Mouse (Mus musculus) kidney, embryonic 14.5 days (tissue): ENCODE data around the gene Wnt7b. TPM values are rescaled to one million over a fixed set of nuclear protein-coding genes. Genes with fewer than 3 reads are reported as not detected.

Experiments used
- ATAC-seq: fragments of 200-750 bp; cut with Nextera tagmentation; 2 replicates; pipeline ENCODE4 v1.8.0; 2017; ENCODE audit warnings: moderate number of reproducible peaks, mild to moderate bottlenecking, moderate TSS enrichment, moderate library complexity; ENCODE audit not compliant: low FRiP score, low TSS enrichment
- H3K27ac ChIP-seq: fragments of 300-500 bp; sonication (generic); 2 replicates; pipeline ENCODE4 v1.5.1; 2014; ENCODE audit warnings: low read depth, mild to moderate bottlenecking, low read length, moderate library complexity, mixed read lengths
- H3K27me3 ChIP-seq: fragments of 300-500 bp; sonication (generic); 2 replicates; pipeline ENCODE4 v1.6.1; 2014; ENCODE audit warnings: mild to moderate bottlenecking, low read length; ENCODE audit not compliant: control insufficient read depth, insufficient read depth
- H3K36me3 ChIP-seq: fragments of 300-500 bp; sonication (generic); 2 replicates; pipeline ENCODE4 v1.6.1; 2014; ENCODE audit warnings: low read length, mixed read lengths; ENCODE audit not compliant: control insufficient read depth, insufficient read depth
- H3K4me1 ChIP-seq: fragments of 300-500 bp; sonication (generic); 2 replicates; pipeline ENCODE4 v1.6.1; 2014; ENCODE audit warnings: low read length, mixed read lengths; ENCODE audit not compliant: control insufficient read depth, insufficient read depth
- H3K4me2 ChIP-seq: fragments of 300-500 bp; sonication (generic); replicated peaks from 2 replicates; pipeline ENCODE4 v1.6.1; 2014; ENCODE audit warnings: low read depth, mild to moderate bottlenecking, low read length
- H3K4me3 ChIP-seq: fragments of 300-500 bp; sonication (generic); 2 replicates; pipeline ENCODE4 v1.5.1; 2014; ENCODE audit warnings: mild to moderate bottlenecking, low read length
- H3K9ac ChIP-seq: fragments of 300-500 bp; sonication (generic); 2 replicates; pipeline ENCODE4 v1.6.1; 2014; ENCODE audit warnings: low read depth, mild to moderate bottlenecking, low read length, moderate library complexity
- H3K9me3 ChIP-seq: fragments of 300-500 bp; sonication (generic); 2 replicates; pipeline ENCODE4 v1.6.1; 2016; ENCODE audit warnings: low read length; ENCODE audit not compliant: control insufficient read depth
- WGBS: fragments of 180-500 bp; shearing (Covaris S2); extraction: QIAGEN DNeasy Blood & Tissue Kit; methylation state at CpG from one replicate; pipeline ENCODE4 v1.1.7; 2014; 5-methylcytosine and 5-hydroxymethylcytosine counted together
- polyA plus RNA-seq: library from polyadenylated mRNA; unstranded; fragments of >200 nt; fragmentation: Nextera tagmentation; extraction: Ambion mirVana; gene quantifications from 2 replicates; pipeline ENCODE4 v1.2.1, GENCODE M21; 2014

The Wnt7b gene
- polyA plus RNA-seq, 1 experiment from 2014 or later: 15.1 TPM

- no peak overlapping the region for H3K9ac ChIP-seq
- ATAC-seq: no peak
- no peaks in the 10 kb centered on the region for H3K9me3 ChIP-seq
- no peak overlapping the region for H3K4me3 ChIP-seq
- H3K4me2 ChIP-seq: no peak overlapping the region
- no peaks in the 10 kb centered on the region for H3K36me3 ChIP-seq
- no peaks in the 10 kb centered on the region for H3K4me1 ChIP-seq
- H3K27me3 ChIP-seq: no peaks in the 10 kb centered on the region
- WGBS: 83% methylated on average over 32 of the region's 32 CpGs
- no peak overlapping the region for H3K27ac ChIP-seq
Measured at GRCm38 (mm10) chr15:85507370-85508014, 74.8 kb downstream of the Wnt7b start.

DNA sequence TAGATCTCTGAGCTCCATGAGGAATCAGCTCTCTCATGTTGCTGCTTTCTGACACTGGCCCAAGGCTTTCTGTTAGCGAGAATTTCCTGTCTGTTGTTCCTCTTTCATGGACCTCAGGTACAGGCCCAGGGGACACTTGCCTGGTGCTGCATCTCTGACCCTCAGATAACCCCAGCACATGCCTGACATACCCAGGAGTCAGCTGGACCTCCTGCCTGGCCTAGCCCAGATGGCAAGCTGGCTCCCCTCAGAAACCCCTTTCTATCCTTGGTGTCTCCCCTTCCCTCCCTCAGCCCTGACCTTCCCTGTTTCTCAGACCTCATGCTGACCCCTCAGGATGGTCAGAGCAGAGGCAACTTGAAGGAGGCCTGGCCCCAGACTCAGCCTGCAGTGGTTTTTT, 75.6 kb downstream of the Wnt7b start:
- WGBS: 76% methylated on average over 1 of the region's 1 CpGs
- Histone ChIP-seq H3K4me2 (no peak overlapping the region), H3K4me3 (no peak overlapping the region), H3K9me3 (no peaks in the 10 kb centered on the region), H3K4me1 (no peaks in the 10 kb centered on the region), H3K9ac (no peak overlapping the region), H3K36me3 (no peaks in the 10 kb centered on the region), H3K27ac (no peak overlapping the region), H3K27me3 (no peaks in the 10 kb centered on the region; the same call in 1 of the 2 replicates)
- no peak for ATAC-seq

DNA sequence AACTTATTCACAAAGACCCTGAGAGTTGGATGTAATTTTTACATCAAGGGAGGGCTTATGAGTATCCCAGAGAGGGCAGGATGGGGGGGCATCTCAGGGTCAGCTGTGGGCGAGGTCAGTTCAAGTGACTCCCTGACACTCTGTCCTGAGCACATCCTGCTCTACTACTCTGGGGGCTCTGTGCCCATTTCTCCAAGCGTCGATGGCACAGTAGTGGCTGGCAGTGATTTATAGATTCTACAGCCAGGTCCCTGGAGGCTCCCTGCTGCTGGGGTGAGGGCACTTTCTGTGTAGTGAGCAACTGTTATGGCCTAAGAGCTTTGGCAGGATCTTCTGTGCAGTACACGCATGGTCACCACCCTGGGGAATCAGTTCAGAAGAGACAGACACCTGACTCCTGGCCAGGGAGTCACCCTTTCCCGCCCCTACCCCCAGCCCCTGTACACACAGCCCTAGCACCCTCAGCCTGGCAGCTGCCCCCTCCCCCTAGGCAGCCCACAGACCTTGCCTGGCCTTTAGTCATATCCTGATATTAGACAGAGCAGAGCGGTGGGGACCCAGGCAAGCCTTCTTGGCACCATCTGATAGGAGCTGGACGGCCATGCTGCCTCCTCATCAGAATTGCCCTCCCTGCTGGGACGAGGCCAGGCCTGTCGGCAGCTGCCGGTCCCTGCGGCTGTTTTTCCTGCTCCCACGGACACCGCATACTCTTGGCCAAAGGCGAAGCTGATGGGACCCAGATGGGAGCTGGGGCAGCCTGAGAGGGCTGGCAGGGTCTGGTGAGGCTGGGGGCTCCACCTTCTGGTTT, 77.0 kb downstream of the Wnt7b start:
- no peak overlapping the region for H3K4me2 ChIP-seq
- no peak overlapping the region for H3K4me3 ChIP-seq
- no peak overlapping the region for H3K9ac ChIP-seq
- H3K4me1 ChIP-seq: no peaks in the 10 kb centered on the region
- WGBS: 43% methylated on average over 14 of the region's 14 CpGs
- no peaks in the 10 kb centered on the region; the same call in 1 of the 2 replicates for H3K27me3 ChIP-seq
- H3K9me3 ChIP-seq: no peaks in the 10 kb centered on the region
- no peaks in the 10 kb centered on the region for H3K36me3 ChIP-seq
- H3K27ac ChIP-seq: no peak overlapping the region
- ATAC-seq: no peak

GRCm38 (mm10) chr15:85503127-85503526, 79.1 kb downstream of the Wnt7b start, which contains the start of gene 7530416G11Rik:
TSS of gene 7530416G11Rik (minus strand) at chr15:85503227.
- no peaks in the 10 kb centered on the region for H3K36me3 ChIP-seq
- no peak within 1 kb of the TSS for H3K9ac ChIP-seq
- no peak within 1 kb of the TSS for H3K4me2 ChIP-seq
- 88% methylated on average over 8 of the region's 8 CpGs for WGBS
- H3K4me1 ChIP-seq: 0 out of 2 replicates have a peak, but pooled peaks cover under 1% of the 10 kb centered on the region
- no peak within 1 kb of the TSS for H3K27ac ChIP-seq
- no peaks in the 10 kb centered on the region for H3K9me3 ChIP-seq
- H3K4me3 ChIP-seq: no peak within 1 kb of the TSS
- no peaks in the 10 kb centered on the region; the same call in 1 of the 2 replicates for H3K27me3 ChIP-seq
- no peak for ATAC-seq

DNA sequence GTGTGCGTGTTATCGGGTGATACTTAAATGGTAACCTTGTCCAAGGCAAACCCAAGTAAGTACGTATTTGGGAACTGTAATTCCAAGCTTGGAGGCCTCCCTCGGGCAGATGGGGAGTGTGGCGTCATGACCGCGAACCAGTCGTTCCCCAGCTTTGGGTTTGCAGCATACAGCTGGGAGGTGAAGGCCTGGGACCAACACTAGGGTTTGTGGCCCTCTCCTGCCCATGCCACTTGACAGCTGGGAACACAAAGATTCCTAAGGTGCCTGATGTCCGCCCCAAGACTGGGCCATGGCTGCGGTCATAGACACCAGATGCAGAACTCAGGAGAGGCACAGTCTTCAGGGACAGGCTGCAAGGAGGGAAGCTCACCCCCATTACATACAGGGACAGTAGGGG, 82.0 kb downstream of the Wnt7b start:
- 83% methylated on average over 10 of the region's 10 CpGs for whole genome bisulfite sequencing
- Histone ChIP-seq H3K36me3 (no peaks in the 10 kb centered on the region), H3K9me3 (no peaks in the 10 kb centered on the region), H3K4me3 (no peak overlapping the region), H3K27ac (no peak overlapping the region), H3K4me1 (0 out of 2 replicates have a peak, but pooled peaks cover 6% of the 10 kb centered on the region), H3K9ac (no peak overlapping the region), H3K27me3 (no peaks in the 10 kb centered on the region; the same call in none of the 2 replicates), H3K4me2 (no peak overlapping the region)
- no peak for ATAC-seq

DNA sequence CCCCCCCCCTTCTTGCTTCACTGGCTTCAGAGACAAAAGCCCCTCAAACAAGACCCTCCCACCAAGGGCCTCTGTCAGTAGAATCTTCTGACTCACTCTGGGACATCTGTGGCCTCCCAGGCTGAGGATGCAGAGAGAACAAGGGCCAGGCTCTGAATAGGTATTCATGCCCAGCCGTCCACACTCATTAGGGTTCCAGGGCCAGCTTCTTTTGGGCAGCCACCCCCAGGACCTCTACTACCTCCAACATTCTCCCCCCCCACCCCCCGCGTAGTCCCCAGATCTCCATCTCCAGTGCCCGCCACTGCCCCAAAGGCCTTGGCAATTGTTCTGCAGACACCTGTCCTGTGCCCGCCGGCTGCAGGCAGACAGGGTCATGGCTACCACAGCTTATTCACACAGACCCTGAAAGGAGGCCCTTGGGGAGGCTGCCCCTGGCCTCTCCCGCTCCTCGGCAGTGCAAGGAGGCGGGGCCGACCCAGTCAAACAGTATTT, 84.2 kb downstream of the Wnt7b start:
- Histone ChIP-seq H3K4me3 (no peak overlapping the region), H3K27me3 (no peaks in the 10 kb centered on the region; the same call in none of the 2 replicates), H3K36me3 (no peaks in the 10 kb centered on the region), H3K9ac (no peak overlapping the region), H3K27ac (no peak overlapping the region), H3K4me1 (0 out of 2 replicates have a peak, but pooled peaks cover 6% of the 10 kb centered on the region), H3K9me3 (no peaks in the 10 kb centered on the region), H3K4me2 (no peak overlapping the region)
- WGBS: 58% methylated on average over 10 of the region's 10 CpGs
- no peak for ATAC-seq

- 81% methylated on average over 4 of the region's 4 CpGs for WGBS
- ATAC-seq: no peak
- no peaks in the 10 kb centered on the region; the same call in none of the 2 replicates for H3K27me3 ChIP-seq
Measured at GRCm38 (mm10) chr15:85497548-85497947, 84.7 kb downstream of the Wnt7b start.

DNA sequence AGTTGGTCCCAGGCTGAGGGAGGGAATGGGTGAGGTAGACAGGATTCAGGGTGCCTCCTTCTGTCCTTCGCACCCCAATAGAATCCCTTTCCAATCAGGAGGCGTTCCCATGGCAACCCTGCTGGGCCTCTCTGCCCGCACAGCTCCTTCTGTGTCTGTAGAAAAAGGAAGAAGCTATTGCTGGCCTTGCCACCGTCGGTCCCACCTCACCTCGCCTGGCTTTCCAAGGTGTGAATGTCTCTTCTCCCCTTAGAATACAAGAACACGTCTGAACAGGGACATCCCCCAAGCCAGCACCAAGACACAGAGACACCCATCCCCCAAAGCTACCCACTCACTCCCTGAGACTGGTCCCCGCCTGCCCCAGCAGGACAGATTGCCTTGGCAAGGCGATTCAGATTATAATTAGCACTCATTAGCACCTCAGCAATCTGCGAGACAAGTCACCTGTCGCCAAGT, 88.1 kb downstream of the Wnt7b start:
- Histone ChIP-seq H3K4me1 (0 out of 2 replicates have a peak, but pooled peaks cover 6% of the 10 kb centered on the region), H3K36me3 (no peaks in the 10 kb centered on the region), H3K4me2 (no peak overlapping the region), H3K9ac (no peak overlapping the region), H3K9me3 (no peaks in the 10 kb centered on the region), H3K27ac (no peak overlapping the region), H3K4me3 (no peak overlapping the region), H3K27me3 (no peaks in the 10 kb centered on the region; the same call in 1 of the 2 replicates)
- WGBS: 15% methylated on average over 11 of the region's 11 CpGs
- ATAC-seq: no peak

More at GRCm38 (mm10) chr15:85497548-85497947, 84.7 kb downstream of the Wnt7b start:
- Histone ChIP-seq H3K9me3 (no peaks in the 10 kb centered on the region), H3K9ac (no peak overlapping the region), H3K4me1 (0 out of 2 replicates have a peak, but pooled peaks cover 6% of the 10 kb centered on the region), H3K36me3 (no peaks in the 10 kb centered on the region), H3K27ac (no peak overlapping the region), H3K4me2 (no peak overlapping the region), H3K4me3 (no peak overlapping the region)
